Mouse (Mus musculus): ENCODE measurements around the gene Pex26. TPM values are rescaled to one million over a fixed set of nuclear protein-coding genes. Genes with fewer than 3 reads are reported as not detected.

Pex26 gene
- total and polyA plus RNA-seq, 3 experiments = 8.6 to 16.9 (median 15.7) TPM

GRCm38 (mm10) chr6:121171102-121171501, 12.4 kb upstream of the Pex26 start:
- H3K36me3 ChIP-seq (replicated peaks) = no peaks in the 10 kb centered on the region
- no peaks in the 10 kb centered on the region for H3K9me3 ChIP-seq (replicated peaks)
- H3K4me3 ChIP-seq (ENCODE audit: low read depth, low read length) = no peak overlapping the region
- ATAC-seq (ENCODE audit: extremely low read depth, insufficient number of reproducible peaks, low FRiP score, poor library complexity, severe bottlenecking) (no peak), DNase-seq (ENCODE audit: low spot score) (no peak)
- TF ChIP-seq POLR2AphosphoS5 (IDR thresholded peaks at IDR 0.05; ENCODE audit: insufficient replicate concordance, low read depth, low read length) = no peak
- no peak for TF ChIP-seq GATA2 (IDR thresholded peaks at IDR 0.05; ENCODE audit: borderline replicate concordance, low read depth, low read length)
- no peak for TF ChIP-seq GATA1 (IDR thresholded peaks at IDR 0.05; ENCODE audit: borderline replicate concordance, low read length)
- no peak for TF ChIP-seq TAL1 (conservative IDR thresholded peaks at IDR 0.05; ENCODE audit: low read depth, low read length)
- no peak for TF ChIP-seq CTCF (IDR thresholded peaks at IDR 0.05; ENCODE audit: low read depth, low read length)
- peaks cover 3% of the 10 kb centered on the region for H3K4me1 ChIP-seq (ENCODE audit: insufficient read depth, low read depth, low read length)
- peaks cover 79% of the 10 kb centered on the region for H3K27me3 ChIP-seq (ENCODE audit: insufficient read depth, low read length)

- Histone ChIP-seq H3K4me3 (ENCODE audit: low read depth, low read length) (no peak overlapping the region), H3K4me1 (ENCODE audit: insufficient read depth, low read depth, low read length) (peaks cover 14% of the 10 kb centered on the region), H3K27me3 (ENCODE audit: insufficient read depth, low read length) (peaks cover 80% of the 10 kb centered on the region), H3K9me3 (replicated peaks) (no peaks in the 10 kb centered on the region), H3K36me3 (replicated peaks) (no peaks in the 10 kb centered on the region)
- DNase-seq (ENCODE audit: low spot score) = no peak
- TF ChIP-seq POLR2AphosphoS5 (IDR thresholded peaks at IDR 0.05; ENCODE audit: insufficient replicate concordance, low read depth, low read length) = no peak
- TF ChIP-seq TAL1 (conservative IDR thresholded peaks at IDR 0.05; ENCODE audit: low read depth, low read length) = no peak
- TF ChIP-seq GATA2 (IDR thresholded peaks at IDR 0.05; ENCODE audit: borderline replicate concordance, low read depth, low read length) = no peak
- TF ChIP-seq CTCF (IDR thresholded peaks at IDR 0.05; ENCODE audit: low read depth, low read length) = no peak
- no peak for TF ChIP-seq GATA1 (IDR thresholded peaks at IDR 0.05; ENCODE audit: borderline replicate concordance, low read length)
- ATAC-seq (ENCODE audit: extremely low read depth, insufficient number of reproducible peaks, low FRiP score, poor library complexity, severe bottlenecking) = no peak
These were observed 10.0 kb upstream of the Pex26 start for GRCm38 (mm10) chr6:121173471-121173870.

GRCm38 (mm10) chr6:121174761-121175160, 8.7 kb upstream of the Pex26 start:
- Histone ChIP-seq H3K4me3 (ENCODE audit: low read depth, low read length) (no peak overlapping the region), H3K4me1 (ENCODE audit: insufficient read depth, low read depth, low read length) (peaks cover 23% of the 10 kb centered on the region), H3K9me3 (replicated peaks) (no peaks in the 10 kb centered on the region), H3K36me3 (replicated peaks) (no peaks in the 10 kb centered on the region), H3K27me3 (ENCODE audit: insufficient read depth, low read length) (peaks cover 73% of the 10 kb centered on the region)
- ATAC-seq (ENCODE audit: extremely low read depth, insufficient number of reproducible peaks, low FRiP score, poor library complexity, severe bottlenecking) = no peak
- DNase-seq (ENCODE audit: low spot score) = no peak
- TF ChIP-seq CTCF (IDR thresholded peaks at IDR 0.05; ENCODE audit: low read depth, low read length) (no peak), TAL1 (conservative IDR thresholded peaks at IDR 0.05; ENCODE audit: low read depth, low read length) (no peak), GATA2 (IDR thresholded peaks at IDR 0.05; ENCODE audit: borderline replicate concordance, low read depth, low read length) (no peak), GATA1 (IDR thresholded peaks at IDR 0.05; ENCODE audit: borderline replicate concordance, low read length) (no peak), POLR2AphosphoS5 (IDR thresholded peaks at IDR 0.05; ENCODE audit: insufficient replicate concordance, low read depth, low read length) (no peak)

GRCm38 (mm10) chr6:121176011-121176730, 7.3 kb upstream of the Pex26 start:
- ATAC-seq (ENCODE audit: extremely low read depth, insufficient number of reproducible peaks, low FRiP score, poor library complexity, severe bottlenecking) (no peak), DNase-seq (ENCODE audit: low spot score) (no peak)
- Histone ChIP-seq H3K36me3 (replicated peaks) (no peaks in the 10 kb centered on the region), H3K4me1 (ENCODE audit: insufficient read depth, low read depth, low read length) (peaks cover 23% of the 10 kb centered on the region), H3K4me3 (ENCODE audit: low read depth, low read length) (no peak overlapping the region), H3K27me3 (ENCODE audit: insufficient read depth, low read length) (peaks cover 62% of the 10 kb centered on the region), H3K9me3 (replicated peaks) (no peaks in the 10 kb centered on the region)
- TF ChIP-seq GATA2 (IDR thresholded peaks at IDR 0.05; ENCODE audit: borderline replicate concordance, low read depth, low read length) = no peak
- no peak for TF ChIP-seq CTCF (IDR thresholded peaks at IDR 0.05; ENCODE audit: low read depth, low read length)
- no peak for TF ChIP-seq TAL1 (conservative IDR thresholded peaks at IDR 0.05; ENCODE audit: low read depth, low read length)
- no peak for TF ChIP-seq POLR2AphosphoS5 (IDR thresholded peaks at IDR 0.05; ENCODE audit: insufficient replicate concordance, low read depth, low read length)
- TF ChIP-seq GATA1 (IDR thresholded peaks at IDR 0.05; ENCODE audit: borderline replicate concordance, low read length) = no peak

GRCm38 (mm10) chr6:121176731-121177098, 6.8 kb upstream of the Pex26 start:
- peaks cover 56% of the 10 kb centered on the region for H3K27me3 ChIP-seq (ENCODE audit: insufficient read depth, low read length)

GRCm38 (mm10) chr6:121177118-121177708, 6.3 kb upstream of the Pex26 start:
- no peak overlapping the region for H3K4me3 ChIP-seq (ENCODE audit: low read depth, low read length)
- ATAC-seq (ENCODE audit: extremely low read depth, insufficient number of reproducible peaks, low FRiP score, poor library complexity, severe bottlenecking) (no peak), DNase-seq (ENCODE audit: low spot score) (no peak)
- peaks cover 55% of the 10 kb centered on the region for H3K27me3 ChIP-seq (ENCODE audit: insufficient read depth, low read length)
- H3K4me1 ChIP-seq (ENCODE audit: insufficient read depth, low read depth, low read length) = peaks cover 23% of the 10 kb centered on the region
- no peaks in the 10 kb centered on the region for H3K36me3 ChIP-seq (replicated peaks)
- H3K9me3 ChIP-seq (replicated peaks) = no peaks in the 10 kb centered on the region
- no peak for TF ChIP-seq GATA2 (IDR thresholded peaks at IDR 0.05; ENCODE audit: borderline replicate concordance, low read depth, low read length)
- no peak for TF ChIP-seq CTCF (IDR thresholded peaks at IDR 0.05; ENCODE audit: low read depth, low read length)
- TF ChIP-seq GATA1 (IDR thresholded peaks at IDR 0.05; ENCODE audit: borderline replicate concordance, low read length) = no peak
- TF ChIP-seq POLR2AphosphoS5 (IDR thresholded peaks at IDR 0.05; ENCODE audit: insufficient replicate concordance, low read depth, low read length) = no peak

More at GRCm38 (mm10) chr6:121176731-121177098, 6.8 kb upstream of the Pex26 start:
- TF ChIP-seq TAL1 (conservative IDR thresholded peaks at IDR 0.05; ENCODE audit: low read depth, low read length) (no peak), CTCF (IDR thresholded peaks at IDR 0.05; ENCODE audit: low read depth, low read length) (no peak)
- Histone ChIP-seq H3K36me3 (replicated peaks) (no peaks in the 10 kb centered on the region), H3K9me3 (replicated peaks) (no peaks in the 10 kb centered on the region), H3K4me1 (ENCODE audit: insufficient read depth, low read depth, low read length) (peaks cover 23% of the 10 kb centered on the region), H3K4me3 (ENCODE audit: low read depth, low read length) (no peak overlapping the region)
- DNase-seq (ENCODE audit: low spot score) (no peak), ATAC-seq (ENCODE audit: extremely low read depth, insufficient number of reproducible peaks, low FRiP score, poor library complexity, severe bottlenecking) (no peak)

All from G1E (cell line).